Mouse (Mus musculus) thymus, adult 2 months (tissue): Measurements from ENCODE around the gene Uap1l1.

ENCODE experiments used
- CTCF ChIP-seq: fragments of 200-500 bp; IDR thresholded peaks from 2 replicates; pipeline ENCODE4 v1.5.1; 2012; ENCODE audit warnings: mild to moderate bottlenecking, control low read depth, low read length, moderate library complexity, borderline replicate concordance; ENCODE audit not compliant: control insufficient read depth, poor library complexity, insufficient read depth; ENCODE audit errors: extremely low read depth
- POLR2A ChIP-seq: fragments of 200-500 bp; IDR thresholded peaks from 2 replicates; pipeline ENCODE4 v1.6.1; 2012; ENCODE audit warnings: mild to moderate bottlenecking, low read length, control low read depth, moderate library complexity; ENCODE audit not compliant: control insufficient read depth, poor library complexity, insufficient read depth; ENCODE audit errors: extremely low read depth

DNA sequence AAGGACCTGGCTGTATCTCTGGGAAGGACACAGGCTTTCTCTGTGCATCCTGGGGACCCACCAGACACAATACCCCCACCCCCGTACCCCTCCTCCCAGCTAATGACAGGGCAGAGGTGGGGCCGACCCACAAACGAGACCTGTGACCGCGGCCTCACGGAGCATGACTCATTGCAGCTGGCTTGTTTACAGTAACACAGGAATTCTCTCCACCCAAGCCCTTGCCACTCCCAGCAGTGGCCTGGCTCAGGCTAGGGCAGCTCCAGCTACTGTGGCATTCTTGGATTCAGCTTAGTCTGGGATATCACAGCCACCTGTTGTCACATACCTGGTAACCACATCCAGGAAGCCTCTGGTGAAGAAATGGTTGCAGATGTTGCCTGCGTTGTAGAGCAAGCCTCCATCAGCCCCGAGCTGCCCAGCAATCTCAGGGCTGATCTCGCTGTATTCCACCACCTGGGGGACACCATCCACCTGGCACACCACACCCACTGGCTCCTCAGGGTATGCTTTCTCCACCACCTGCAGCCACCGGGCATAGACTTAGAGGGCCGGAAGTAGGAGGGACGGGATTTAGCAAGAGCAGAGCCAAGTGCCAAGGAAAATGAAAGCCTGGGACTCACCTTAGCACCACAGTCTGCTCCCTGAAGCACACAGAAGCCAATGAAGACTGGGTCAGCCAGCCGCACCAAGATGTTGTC is 1.9 kb downstream of the Uap1l1 start:
- TF ChIP-seq CTCF (no peak), POLR2A (no peak)
